Mouse (Mus musculus): ENCODE measurements around the gene Ube4a. TPM values are rescaled to one million over a fixed set of nuclear protein-coding genes. Genes with fewer than 3 reads are reported as not detected.
A peak's percentile ranks its signal among the peaks of the same experiment; 100 is the strongest.
"Not testable (repeated sequence)": the region's sequence is repeated elsewhere in the genome, so short reads cannot be mapped to it uniquely, and the experiment has no call there.

Ube4a gene
- polyA plus RNA-seq, 1 experiment from 2014 or later, result 25.0 TPM

GRCm38 (mm10) chr9:44991821-44992220 is 26.4 kb upstream of the Ube4a start:
- H3K36me3 ChIP-seq (ENCODE audit: inconsistent target), result no peaks in the 10 kb centered on the region
- 88% methylated on average over 2 of the region's 2 CpGs for WGBS (ENCODE audit: missing documents)
- no peak overlapping the region for H3K4me3 ChIP-seq (ENCODE audit: inconsistent target)
- H3K79me2 ChIP-seq (ENCODE audit: inconsistent target), result no peaks in the 10 kb centered on the region
- no peak overlapping the region for H3K27ac ChIP-seq

- H3K79me2 ChIP-seq (ENCODE audit: inconsistent target), result no peaks in the 10 kb centered on the region
- H3K27ac ChIP-seq, result peak overlapping the region; percentile 69
- H3K36me3 ChIP-seq (ENCODE audit: inconsistent target), result no peaks in the 10 kb centered on the region
- WGBS (ENCODE audit: missing documents), result 27% methylated on average over 5 of the region's 5 CpGs
- H3K4me3 ChIP-seq (ENCODE audit: inconsistent target), result no peak overlapping the region
These were observed 21.6 kb upstream of the Ube4a start for GRCm38 (mm10) chr9:44986976-44987375.

- WGBS (ENCODE audit: missing documents), result under 1% methylated on average over 13 of the region's 14 CpGs
- Histone ChIP-seq H3K36me3 (ENCODE audit: inconsistent target) (no peaks in the 10 kb centered on the region), H3K27ac (peak overlapping the region; percentile 69), H3K79me2 (ENCODE audit: inconsistent target) (no peaks in the 10 kb centered on the region), H3K4me3 (ENCODE audit: inconsistent target) (peak overlapping the region; percentile 33)
These were observed 20.9 kb upstream of the Ube4a start for GRCm38 (mm10) chr9:44986242-44986781.

GRCm38 (mm10) chr9:44985721-44986161 is 20.3 kb upstream of the Ube4a start:
- peak overlapping the region; percentile 33 for H3K4me3 ChIP-seq (ENCODE audit: inconsistent target)
- H3K36me3 ChIP-seq (ENCODE audit: inconsistent target), result no peaks in the 10 kb centered on the region
- H3K79me2 ChIP-seq (ENCODE audit: inconsistent target), result no peaks in the 10 kb centered on the region
- WGBS (ENCODE audit: missing documents), result 68% methylated on average over 3 of the region's 3 CpGs
- H3K27ac ChIP-seq, result peak overlapping the region; percentile 69

- no peak overlapping the region for H3K27ac ChIP-seq
- 88% methylated on average over 2 of the region's 2 CpGs for WGBS (ENCODE audit: missing documents)
- no peaks in the 10 kb centered on the region for H3K79me2 ChIP-seq (ENCODE audit: inconsistent target)
- H3K4me3 ChIP-seq (ENCODE audit: inconsistent target), result no peak overlapping the region
- no peaks in the 10 kb centered on the region for H3K36me3 ChIP-seq (ENCODE audit: inconsistent target)
These were observed 17.6 kb upstream of the Ube4a start for GRCm38 (mm10) chr9:44983001-44983400.

- no peaks in the 10 kb centered on the region for H3K79me2 ChIP-seq (ENCODE audit: inconsistent target)
- no peaks in the 10 kb centered on the region for H3K36me3 ChIP-seq (ENCODE audit: inconsistent target)
- WGBS (ENCODE audit: missing documents), result 100% methylated on average over 3 of the region's 3 CpGs
- no peak overlapping the region for H3K4me3 ChIP-seq (ENCODE audit: inconsistent target)
- H3K27ac ChIP-seq, result no peak overlapping the region
These were observed 17.1 kb upstream of the Ube4a start for GRCm38 (mm10) chr9:44982531-44982930.

- H3K79me2 ChIP-seq (ENCODE audit: inconsistent target), result no peaks in the 10 kb centered on the region
- WGBS (ENCODE audit: missing documents), result 92% methylated on average over 8 of the region's 8 CpGs
- no peak overlapping the region for H3K27ac ChIP-seq
- no peaks in the 10 kb centered on the region for H3K36me3 ChIP-seq (ENCODE audit: inconsistent target)
- no peak overlapping the region for H3K4me3 ChIP-seq (ENCODE audit: inconsistent target)
These were observed 16.7 kb upstream of the Ube4a start for GRCm38 (mm10) chr9:44982081-44982480.

GRCm38 (mm10) chr9:44981676-44982075 is 16.3 kb upstream of the Ube4a start, which contains the start of gene Cd3d:
Gene Cd3d, plus strand, starts transcription at chr9:44981786.
- Histone ChIP-seq H3K4me3 (ENCODE audit: inconsistent target) (no peak within 1 kb of the TSS), H3K79me2 (ENCODE audit: inconsistent target) (no peaks in the 10 kb centered on the region), H3K27ac (no peak within 1 kb of the TSS), H3K36me3 (ENCODE audit: inconsistent target) (no peaks in the 10 kb centered on the region)
- 88% methylated on average over 4 of the region's 4 CpGs for WGBS (ENCODE audit: missing documents)

- H3K4me3 ChIP-seq (ENCODE audit: inconsistent target), result no peak overlapping the region
- no peak overlapping the region for H3K27ac ChIP-seq
- no peaks in the 10 kb centered on the region for H3K79me2 ChIP-seq (ENCODE audit: inconsistent target)
- 100% methylated on average over 2 of the region's 2 CpGs for WGBS (ENCODE audit: missing documents)
- H3K36me3 ChIP-seq (ENCODE audit: inconsistent target), result no peaks in the 10 kb centered on the region
These were observed 15.7 kb upstream of the Ube4a start for GRCm38 (mm10) chr9:44981104-44981503.

- Histone ChIP-seq H3K79me2 (ENCODE audit: inconsistent target) (no peaks in the 10 kb centered on the region), H3K4me3 (ENCODE audit: inconsistent target) (no peak within 1 kb of the TSS), H3K36me3 (ENCODE audit: inconsistent target) (no peaks in the 10 kb centered on the region), H3K27ac (no peak within 1 kb of the TSS)
- WGBS (ENCODE audit: missing documents), result 66% methylated on average over 3 of the region's 3 CpGs
These were observed 14.8 kb upstream of the Ube4a start, which contains the start of gene Cd3g for GRCm38 (mm10) chr9:44980242-44980641. Gene Cd3g, minus strand, starts transcription at chr9:44980431.

- Histone ChIP-seq H3K4me3 (ENCODE audit: inconsistent target) (no peak overlapping the region), H3K79me2 (ENCODE audit: inconsistent target) (no peaks in the 10 kb centered on the region), H3K27ac (no peak overlapping the region), H3K36me3 (ENCODE audit: inconsistent target) (no peaks in the 10 kb centered on the region)
- 90% methylated on average over 7 of the region's 7 CpGs for WGBS (ENCODE audit: missing documents)
These were observed 14.4 kb upstream of the Ube4a start for GRCm38 (mm10) chr9:44979806-44980205.

GRCm38 (mm10) chr9:44977813-44978212 is 12.4 kb upstream of the Ube4a start:
- 82% methylated on average over 6 of the region's 6 CpGs for WGBS (ENCODE audit: missing documents)

GRCm38 (mm10) chr9:44969450-44969849 is 4.0 kb upstream of the Ube4a start:
- Histone ChIP-seq H3K27ac (no peak overlapping the region), H3K36me3 (ENCODE audit: inconsistent target) (no peaks in the 10 kb centered on the region), H3K4me3 (ENCODE audit: inconsistent target) (no peak overlapping the region), H3K79me2 (ENCODE audit: inconsistent target) (peaks cover 9% of the 10 kb centered on the region)
- 33% methylated on average over 1 of the region's 1 CpGs for WGBS (ENCODE audit: missing documents)

More at GRCm38 (mm10) chr9:44977813-44978212, 12.4 kb upstream of the Ube4a start:
- Histone ChIP-seq H3K36me3 (ENCODE audit: inconsistent target) (no peaks in the 10 kb centered on the region), H3K79me2 (ENCODE audit: inconsistent target) (no peaks in the 10 kb centered on the region), H3K4me3 (ENCODE audit: inconsistent target) (no peak overlapping the region), H3K27ac (no peak overlapping the region)

GRCm38 (mm10) chr9:44967763-44968162 is 2.4 kb upstream of the Ube4a start:
- WGBS (ENCODE audit: missing documents), result 85% methylated on average over 4 of the region's 5 CpGs
- H3K27ac ChIP-seq; H3K4me3 ChIP-seq (ENCODE audit: inconsistent target); H3K36me3 ChIP-seq (ENCODE audit: inconsistent target): not testable (repeated sequence)
- peaks cover 26% of the 10 kb centered on the region for H3K79me2 ChIP-seq (ENCODE audit: inconsistent target)

- peaks cover 3% of the 10 kb centered on the region; the same call in 1 of the 2 replicates for H3K36me3 ChIP-seq (ENCODE audit: inconsistent target)
- H3K4me3 ChIP-seq (ENCODE audit: inconsistent target), result no peak overlapping the region
- H3K27ac ChIP-seq, result no peak overlapping the region
- 28% methylated on average over 3 of the region's 3 CpGs for WGBS (ENCODE audit: missing documents)
- peaks cover 36% of the 10 kb centered on the region for H3K79me2 ChIP-seq (ENCODE audit: inconsistent target)
These were observed 1.4 kb upstream of the Ube4a start for GRCm38 (mm10) chr9:44966815-44967242.
